Mouse (Mus musculus) MEL (cell line): Measurements from ENCODE around the gene B230217C12Rik. TPM values are rescaled to one million over a fixed set of nuclear protein-coding genes. Genes with fewer than 3 reads are reported as not detected.

Experiments
- DNase-seq: peaks from one replicate; pipeline ENCODE4 v3.0.0; 2011; ENCODE audit warnings: low read depth, low spot score
- H3K27ac ChIP-seq: 2 replicates; pipeline ENCODE4 v1.5.1; 2012; ENCODE audit warnings: low read depth, mild to moderate bottlenecking, control low read depth, low read length, moderate library complexity; ENCODE audit not compliant: control insufficient read depth
- H3K27me3 ChIP-seq, 2 experiments: fragments of 150-350 bp in 1 of 2; sonication (generic) in 1 of 2; 2 replicates each; pipeline ENCODE4 v1.6.1; 2012; ENCODE audit warnings: low read length in 2 of 2, mild to moderate bottlenecking in 2 of 2, improper control_type of control experiment in 1 of 2, moderate library complexity in 1 of 2; ENCODE audit not compliant: insufficient read depth in 2 of 2, control insufficient read depth in 1 of 2
- H3K36me3 ChIP-seq, 2 experiments: 2 replicates each; pipeline ENCODE4 v1.6.1; 2012 to 2014; ENCODE audit warnings: low read length in 2 of 2, improper control_type of control experiment in 1 of 2, inconsistent platforms in 1 of 2, mild to moderate bottlenecking in 1 of 2; ENCODE audit not compliant: insufficient read depth in 2 of 2, control insufficient read depth in 1 of 2
- H3K4me1 ChIP-seq, 2 experiments: fragments of 150-350 bp in 1 of 2; sonication (generic) in 1 of 2; 2 replicates each; pipeline ENCODE4 v1.6.1; 2012; ENCODE audit warnings: low read length in 2 of 2, improper control_type of control experiment in 1 of 2, mild to moderate bottlenecking in 1 of 2; ENCODE audit not compliant: insufficient read depth in 2 of 2, control insufficient read depth in 1 of 2
- H3K4me3 ChIP-seq, 2 experiments: fragments of 150-350 bp in 1 of 2; sonication (generic) in 1 of 2; 2 replicates each; pipeline ENCODE4 v1.5.1; 2012; ENCODE audit warnings: low read depth in 2 of 2, low read length in 2 of 2, mild to moderate bottlenecking in 2 of 2, moderate library complexity in 2 of 2, control low read depth in 1 of 2, improper control_type of control experiment in 1 of 2; ENCODE audit not compliant: control insufficient read depth in 1 of 2, insufficient read depth in 1 of 2
- H3K79me2 ChIP-seq: 2 replicates; pipeline ENCODE4 v1.6.1; 2012; ENCODE audit warnings: mild to moderate bottlenecking, low read length, moderate library complexity; ENCODE audit not compliant: control insufficient read depth, poor library complexity, insufficient read depth
- H3K9ac ChIP-seq: 2 replicates; pipeline ENCODE4 v1.6.1; 2012; ENCODE audit warnings: low read depth, mild to moderate bottlenecking, control low read depth, low read length, moderate library complexity; ENCODE audit not compliant: control insufficient read depth, poor library complexity, severe bottlenecking
- H3K9me3 ChIP-seq: fragments of 150-350 bp; sonication (generic); replicated peaks from 2 replicates; pipeline ENCODE4 v1.6.1; 2012; ENCODE audit warnings: mild to moderate bottlenecking, low read length, improper control_type of control experiment, moderate library complexity; ENCODE audit not compliant: insufficient read depth
- BHLHE40 ChIP-seq: IDR thresholded peaks from 2 replicates; pipeline ENCODE4 v1.6.1; 2012; ENCODE audit warnings: low read depth, mild to moderate bottlenecking, inconsistent platforms, low read length, improper control_type of control experiment, borderline replicate concordance
- CHD2 ChIP-seq: IDR thresholded peaks from 2 replicates; pipeline ENCODE4 v1.6.1; 2011; ENCODE audit warnings: low read length, improper control_type of control experiment
- CTCF ChIP-seq, 3 experiments: IDR thresholded peaks in 2 of 3; conservative IDR thresholded peaks in 1 of 3; 2 replicates each; pipeline ENCODE4 v1.5.1; 2011 to 2012; ENCODE audit warnings: low read length in 3 of 3, low read depth in 2 of 3, mild to moderate bottlenecking in 2 of 3, improper control_type of control experiment in 1 of 3, inconsistent platforms in 1 of 3, mixed read lengths in 1 of 3, moderate library complexity in 1 of 3; ENCODE audit not compliant: control insufficient read depth in 1 of 3, insufficient read depth in 1 of 3, poor library complexity in 1 of 3, severe bottlenecking in 1 of 3
- EP300 ChIP-seq, 2 experiments: IDR thresholded peaks; 2 replicates each; pipeline ENCODE4 v1.6.1; 2011; ENCODE audit warnings: improper control_type of control experiment in 2 of 2, low read length in 2 of 2, low read depth in 1 of 2, mild to moderate bottlenecking in 1 of 2
- ETS1 ChIP-seq: IDR thresholded peaks from 2 replicates; pipeline ENCODE4 v1.6.1; 2012; ENCODE audit warnings: low read depth, mild to moderate bottlenecking, inconsistent platforms, low read length, improper control_type of control experiment, moderate library complexity
- GATA1 ChIP-seq: IDR thresholded peaks from 2 replicates; pipeline ENCODE4 v1.6.1; 2011; ENCODE audit warnings: low read depth, low read length, improper control_type of control experiment
- HCFC1 ChIP-seq: IDR thresholded peaks from 2 replicates; pipeline ENCODE4 v1.6.1; 2012; ENCODE audit warnings: low read depth, mild to moderate bottlenecking, inconsistent platforms, low read length, improper control_type of control experiment, moderate library complexity
- KAT2A ChIP-seq: conservative IDR thresholded peaks from 2 replicates; pipeline ENCODE4 v1.6.1; 2012; ENCODE audit warnings: low read depth, low read length, improper control_type of control experiment, inconsistent platforms
- MAFK ChIP-seq: IDR thresholded peaks from 2 replicates; pipeline ENCODE4 v1.6.1; 2011; ENCODE audit warnings: low read depth, mild to moderate bottlenecking, low read length, improper control_type of control experiment, borderline replicate concordance
- MAX ChIP-seq: IDR thresholded peaks from 2 replicates; pipeline ENCODE4 v1.6.1; 2011; ENCODE audit warnings: low read length, improper control_type of control experiment
- MAZ ChIP-seq: IDR thresholded peaks from 2 replicates; pipeline ENCODE4 v1.6.1; 2012; ENCODE audit warnings: low read depth, mild to moderate bottlenecking, inconsistent platforms, low read length, improper control_type of control experiment
- MEF2A ChIP-seq: IDR thresholded peaks from 2 replicates; pipeline ENCODE4 v1.6.1; 2014; ENCODE audit warnings: low read depth, mild to moderate bottlenecking, inconsistent platforms, low read length, improper control_type of control experiment; ENCODE audit not compliant: poor library complexity, insufficient replicate concordance, severe bottlenecking; ENCODE audit errors: extremely low read depth
- MXI1 ChIP-seq: IDR thresholded peaks from 2 replicates; pipeline ENCODE4 v1.6.1; 2011; ENCODE audit warnings: mild to moderate bottlenecking, low read depth, low read length, improper control_type of control experiment
- MYB ChIP-seq: IDR thresholded peaks from 2 replicates; pipeline ENCODE4 v1.6.1; 2011; ENCODE audit warnings: mild to moderate bottlenecking, low read depth, low read length, improper control_type of control experiment
- MYC ChIP-seq: IDR thresholded peaks from 2 replicates; pipeline ENCODE4 v1.6.1; 2011; ENCODE audit warnings: low read depth, mild to moderate bottlenecking, low read length, improper control_type of control experiment, moderate library complexity
- POLR2A ChIP-seq, 2 experiments: IDR thresholded peaks; 2 replicates each; pipeline ENCODE4 v1.6.1; 2011 to 2012; ENCODE audit warnings: low read length in 2 of 2, mild to moderate bottlenecking in 2 of 2, control low read depth in 1 of 2, improper control_type of control experiment in 1 of 2, low read depth in 1 of 2, moderate library complexity in 1 of 2; ENCODE audit not compliant: control insufficient read depth in 1 of 2, insufficient read depth in 1 of 2, poor library complexity in 1 of 2
- POLR2AphosphoS2 ChIP-seq: IDR thresholded peaks from 2 replicates; pipeline ENCODE4 v1.6.1; 2011; ENCODE audit warnings: low read length, improper control_type of control experiment
- POLR2AphosphoS5 ChIP-seq: IDR thresholded peaks from 2 replicates; pipeline ENCODE4 v1.6.1; 2012; ENCODE audit warnings: low read depth, borderline replicate concordance, mild to moderate bottlenecking, inconsistent platforms, low read length, moderate library complexity, mixed read lengths
- SIN3A ChIP-seq: IDR thresholded peaks from 2 replicates; pipeline ENCODE4 v1.6.1; 2012; ENCODE audit warnings: low read length, improper control_type of control experiment, inconsistent platforms
- SMC3 ChIP-seq: IDR thresholded peaks from 2 replicates; pipeline ENCODE4 v1.6.1; 2011; ENCODE audit warnings: low read depth, low read length, improper control_type of control experiment
- TBP ChIP-seq: IDR thresholded peaks from 2 replicates; pipeline ENCODE4 v1.8.0; 2011; ENCODE audit warnings: low read depth, low read length, improper control_type of control experiment
- UBTF ChIP-seq: IDR thresholded peaks from 2 replicates; pipeline ENCODE4 v1.6.1; 2012; ENCODE audit warnings: low read depth, mild to moderate bottlenecking, inconsistent platforms, low read length, improper control_type of control experiment, moderate library complexity, borderline replicate concordance; ENCODE audit not compliant: insufficient read depth
- ZC3H11A ChIP-seq: IDR thresholded peaks from 2 replicates; pipeline ENCODE4 v1.6.1; 2012; ENCODE audit warnings: low read depth, mild to moderate bottlenecking, inconsistent platforms, low read length, improper control_type of control experiment
- polyA plus RNA-seq, 2 experiments: library from polyadenylated mRNA; stranded (reverse) in 1 of 2; unstranded in 1 of 2; fragments of >175 nt in 1 of 2; fragments of >200 nt in 1 of 2; gene quantifications; 2 replicates each; pipeline versions ENCODE4 v1.2.1 to v1.2.4; 2012; ENCODE audit warnings: low replicate concordance in 2 of 2, low read depth in 1 of 2; ENCODE audit not compliant: insufficient read length in 2 of 2, insufficient read depth in 1 of 2, missing spikeins in 1 of 2
- total RNA-seq: library from RNA; depleted of rRNA; stranded (reverse); fragments of 300-350 nt; gene quantifications from 2 replicates; pipeline ENCODE4 v1.2.3, GENCODE M21; 2012

Gene B230217C12Rik
- total and polyA plus RNA-seq, 3 experiments = 0.81 TPM; not detected in 2

- Histone ChIP-seq H3K27me3 (no peaks in the 10 kb centered on the region), H3K4me3 (no peak overlapping the region), H3K27ac (no peak overlapping the region), H3K36me3 (peaks cover 0 to 7% of the 10 kb centered on the region in 2 experiments; a peak in 1 of 4 replicates), H3K79me2 (no peaks in the 10 kb centered on the region), H3K9ac (no peak overlapping the region), H3K4me1 (peaks cover 4 to 7% of the 10 kb centered on the region in 2 experiments; a peak in 3 of 4 replicates), H3K9me3 (no peaks in the 10 kb centered on the region)
- no peak for TF ChIP-seq MAZ
- TF ChIP-seq MYB = no peak
- TF ChIP-seq POLR2A (IDR thresholded peaks at IDR 0.05; ENCODE audit: control insufficient read depth in 1 of 2, insufficient read depth in 1 of 2, low read depth in 1 of 2, low read length in 2 of 2, poor library complexity in 1 of 2) = no peak
- no peak for TF ChIP-seq TBP
- no peak for TF ChIP-seq GATA1
- no peak for TF ChIP-seq MEF2A
- no peak for TF ChIP-seq MXI1
- TF ChIP-seq POLR2AphosphoS5 = no peak
- DNase-seq = no peak
These were observed 24.4 kb upstream of the B230217C12Rik start for GRCm38 (mm10) chr11:97816176-97816575.

- no peak for DNase-seq
- Histone ChIP-seq H3K27me3 (no peaks in the 10 kb centered on the region), H3K9ac (no peak overlapping the region), H3K4me1 (peaks cover 4 to 7% of the 10 kb centered on the region in 2 experiments; a peak in 3 of 4 replicates), H3K9me3 (no peaks in the 10 kb centered on the region), H3K36me3 (peaks cover 0 to 7% of the 10 kb centered on the region in 2 experiments; a peak in 1 of 4 replicates), H3K4me3 (no peak overlapping the region), H3K27ac (no peak overlapping the region), H3K79me2 (no peaks in the 10 kb centered on the region)
- TF ChIP-seq MXI1 (no peak), KAT2A (no peak), POLR2AphosphoS2 (no peak), SIN3A (no peak), CTCF (IDR thresholded peaks at IDR 0.05 in 2 of 3, conservative IDR thresholded peaks at IDR 0.05 in 1 of 3; ENCODE audit: control insufficient read depth in 1 of 3, insufficient read depth in 1 of 3, low read depth in 2 of 3, low read length in 3 of 3, poor library complexity in 1 of 3, severe bottlenecking in 1 of 3) (no peak), MYB (no peak), BHLHE40 (no peak), CHD2 (no peak), MAFK (no peak), HCFC1 (no peak), MAX (no peak), MEF2A (no peak), SMC3 (no peak), EP300 (IDR thresholded peaks at IDR 0.05; ENCODE audit: low read depth in 1 of 2, low read length in 2 of 2) (no peak), POLR2AphosphoS5 (no peak), ZC3H11A (no peak), ETS1 (no peak), MAZ (no peak), UBTF (no peak), MYC (no peak)
These were observed 23.7 kb upstream of the B230217C12Rik start for GRCm38 (mm10) chr11:97816916-97817315.
